Mouse (Mus musculus): ENCODE results near the gene Gm19426. TPM values are rescaled to one million over a fixed set of nuclear protein-coding genes. Genes with fewer than 3 reads are reported as not detected.
A peak's percentile ranks its signal among the peaks of the same experiment; 100 is the strongest.

The Gm19426 gene
- under 1 TPM; 0.54 to 0.95 TPM for total RNA-seq (2021)
- long read RNA-seq, experiment 1, result 0 reads
- long read RNA-seq, experiment 2, result 0 reads

- peak; percentile 60 for DNase-seq
Observed at GRCm38 (mm10) chr2:84743561-84743960, at the start of gene Gm19426. Gm19426 (minus strand) TSS chr2:84743655.

- DNase-seq, result no peak
Observed at GRCm38 (mm10) chr2:84793154-84793553, 49.7 kb upstream of the Gm19426 start.

- no peak for DNase-seq
Observed at GRCm38 (mm10) chr2:84792516-84792915, 49.1 kb upstream of the Gm19426 start.

- DNase-seq, result no peak
Observed at GRCm38 (mm10) chr2:84790418-84790817, 47.0 kb upstream of the Gm19426 start.

GRCm38 (mm10) chr2:84788316-84788715 lies 44.9 kb upstream of the Gm19426 start:
- DNase-seq, result no peak

DNA sequence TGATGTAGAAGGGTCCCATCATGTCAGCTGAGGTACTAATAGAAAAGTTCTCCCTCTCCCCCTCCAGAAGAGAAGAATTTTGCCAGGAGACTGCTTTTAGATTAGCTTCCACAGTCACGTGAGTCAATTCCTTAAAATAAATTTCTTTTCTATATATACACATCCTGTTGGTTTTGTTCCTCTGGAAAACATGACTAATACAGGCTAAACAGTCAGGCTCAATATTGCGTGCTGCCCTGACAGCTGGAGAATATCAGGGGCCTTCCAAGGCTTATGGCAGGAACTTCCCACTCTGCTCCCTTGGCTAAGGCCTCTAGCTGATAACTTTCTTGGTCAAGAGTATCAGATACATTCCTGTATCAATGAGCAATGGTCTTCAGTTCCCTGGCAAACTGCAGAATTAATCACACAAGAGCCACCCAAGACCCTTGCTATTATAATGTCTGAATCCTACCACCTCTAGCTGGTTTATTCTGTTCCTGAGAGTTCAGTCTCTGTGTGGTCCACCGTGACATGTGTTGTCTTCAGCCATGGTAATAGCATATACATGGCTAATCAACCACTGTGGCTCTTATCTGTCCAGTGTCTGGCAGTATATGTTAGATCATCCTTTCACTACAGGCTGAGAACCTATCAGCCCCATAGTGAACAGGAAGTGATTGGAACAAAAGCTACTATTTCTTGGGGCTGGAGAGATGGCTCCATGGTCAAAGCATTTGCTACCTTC lies 40.5 kb upstream of the Gm19426 start:
- DNase-seq, result no peak

GRCm38 (mm10) chr2:84783315-84783714 lies 39.9 kb upstream of the Gm19426 start:
- no peak for DNase-seq

DNA sequence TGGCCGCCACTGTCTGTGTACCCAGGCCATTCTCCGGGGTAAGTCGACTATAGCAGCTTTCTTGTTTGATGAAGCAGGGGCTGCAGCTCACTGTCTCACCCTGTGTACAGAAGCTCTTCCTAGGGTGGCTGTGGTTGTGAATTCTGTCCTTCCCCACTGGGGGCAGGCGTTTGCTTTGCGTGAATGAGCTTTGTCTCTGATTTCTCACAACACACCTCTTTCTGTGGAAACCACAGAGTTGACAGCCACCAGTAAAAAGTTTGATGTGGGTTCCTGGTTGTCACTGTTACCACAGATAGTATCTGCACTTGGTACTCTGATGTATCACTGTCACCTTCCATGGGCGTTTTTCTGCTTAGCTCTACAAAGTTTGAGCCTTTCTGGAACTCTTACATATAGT lies 35.8 kb upstream of the Gm19426 start:
- no peak for DNase-seq

- DNase-seq, result no peak
Observed at GRCm38 (mm10) chr2:84777706-84778105, 34.3 kb upstream of the Gm19426 start.

DNA sequence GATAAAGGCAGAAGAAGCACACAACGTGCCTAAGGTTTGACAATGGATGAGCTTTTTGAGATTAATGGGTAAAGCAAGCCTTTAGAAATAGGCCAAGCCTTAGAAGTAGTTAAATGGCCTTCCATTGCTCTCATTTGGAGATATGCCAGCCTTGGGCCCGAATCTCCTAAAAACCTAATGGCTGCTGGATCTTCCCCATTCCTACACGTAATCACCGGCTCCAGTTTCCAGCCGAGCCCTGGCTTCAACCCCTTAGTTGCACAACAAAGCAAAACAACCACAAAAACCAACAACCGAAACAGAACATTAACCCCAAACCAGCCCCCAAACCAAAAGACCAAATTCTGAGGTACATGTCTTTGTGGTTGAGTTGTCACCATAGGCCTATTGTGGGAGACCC lies 32.2 kb upstream of the Gm19426 start:
- DNase-seq, result peak; percentile 48

DNA sequence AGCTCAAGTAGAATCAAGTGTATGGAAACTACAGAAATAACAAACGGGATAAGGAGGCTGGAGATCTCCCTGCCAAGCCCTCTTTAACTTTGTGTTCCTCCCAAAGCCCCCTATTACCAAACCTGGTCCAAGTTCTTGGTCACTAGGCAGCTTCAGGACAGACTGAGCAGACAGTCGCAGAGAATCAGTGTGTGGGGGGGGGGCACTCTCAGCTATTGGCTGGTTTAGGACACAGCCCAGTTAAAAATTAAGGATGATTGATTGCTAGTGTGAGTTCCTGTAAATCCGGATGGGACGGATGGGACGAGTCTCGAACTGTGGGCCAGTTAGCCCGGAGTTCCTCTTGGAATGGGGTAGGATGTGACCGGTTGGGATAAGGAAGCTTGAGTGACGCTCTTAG lies 31.8 kb upstream of the Gm19426 start, which contains the start of gene Serping1:
Gene Serping1, minus strand, starts transcription at position 204 of the 400 bp plus-strand sequence.
- DNase-seq, result peak; percentile 17

DNA sequence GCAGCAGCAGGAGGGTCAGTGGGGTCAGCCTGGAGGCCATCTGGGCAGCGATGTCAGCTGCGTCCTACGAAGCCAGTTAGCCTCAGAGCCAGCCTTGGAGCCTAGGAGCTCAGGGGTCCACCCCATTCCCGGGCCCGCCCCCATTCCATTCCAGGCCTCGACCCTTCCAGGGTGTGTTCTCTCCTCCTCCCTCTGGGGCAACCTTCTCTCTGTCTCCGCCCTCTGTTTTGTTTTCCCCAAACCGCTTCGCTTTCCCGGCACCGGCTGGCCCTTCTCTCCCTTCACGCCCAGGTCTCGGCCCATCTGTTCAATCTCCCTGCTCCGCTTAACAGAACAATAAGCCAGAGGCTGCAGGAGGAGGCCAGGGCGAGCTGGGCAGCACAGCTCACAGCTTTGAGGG lies 31.3 kb upstream of the Gm19426 start:
- DNase-seq, result peak; percentile 87

GRCm38 (mm10) chr2:84773195-84773594 lies 29.7 kb upstream of the Gm19426 start:
- DNase-seq, result peak; percentile 19

DNA sequence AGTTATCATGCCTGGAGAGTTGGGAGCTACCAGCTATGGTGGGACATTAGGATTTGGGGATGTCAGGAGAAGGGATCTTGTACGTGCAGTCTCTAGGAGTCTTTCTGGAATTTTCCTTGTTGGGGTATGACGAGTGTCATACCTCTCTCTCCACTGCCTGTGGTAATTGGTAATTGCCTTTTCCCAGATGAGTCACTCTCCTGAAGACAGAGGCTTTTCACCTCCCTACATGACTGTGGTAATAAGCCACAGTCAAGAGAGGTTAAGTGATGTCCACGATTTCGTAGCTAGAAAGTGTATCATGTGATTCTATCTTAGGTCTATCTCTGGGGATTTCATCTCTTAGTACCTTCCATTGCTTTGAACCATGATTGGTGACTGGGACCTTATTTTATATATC lies 29.0 kb upstream of the Gm19426 start:
- no peak for DNase-seq

- DNase-seq, result peak; percentile 69
Observed at GRCm38 (mm10) chr2:84770501-84770900, 27.0 kb upstream of the Gm19426 start.

DNA sequence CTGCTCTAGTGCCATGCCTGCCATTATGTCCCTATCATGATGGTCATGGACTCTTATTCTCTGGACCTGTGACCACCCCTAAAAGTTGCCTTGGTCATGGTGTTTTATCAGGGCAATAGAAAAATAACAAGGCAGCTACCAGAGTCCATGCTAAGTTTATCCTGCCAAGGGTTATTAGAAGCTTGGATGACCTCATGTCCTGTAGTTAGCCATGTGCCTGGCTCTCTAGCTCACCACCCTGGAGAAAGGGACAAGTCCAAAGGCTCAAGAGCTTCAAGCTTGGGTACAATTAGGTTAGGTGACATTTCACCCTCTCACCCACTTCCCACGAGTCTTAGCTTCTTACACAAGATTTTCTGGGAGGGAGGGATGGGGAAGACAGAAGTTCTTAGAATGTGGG lies 19.4 kb upstream of the Gm19426 start:
- no peak for DNase-seq

DNA sequence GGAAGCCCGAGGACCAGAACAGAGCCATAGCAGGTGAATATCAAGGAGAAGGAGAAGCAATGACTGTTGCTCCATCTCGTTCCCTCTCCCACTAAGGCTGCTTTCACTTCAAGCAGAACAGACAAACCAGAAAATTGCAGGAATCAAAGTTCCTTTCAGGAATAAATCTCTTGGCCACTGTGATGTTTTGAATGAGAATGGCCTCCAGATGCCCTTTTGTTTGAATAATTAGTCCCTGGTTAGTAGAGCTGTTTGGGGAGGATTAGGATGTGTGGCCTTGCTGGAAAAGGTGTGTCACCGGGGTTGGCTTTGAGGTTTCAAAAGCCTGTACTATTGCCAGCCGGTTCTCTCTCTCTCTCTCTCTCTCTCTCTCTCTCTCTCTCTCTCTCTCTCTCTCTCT lies 18.8 kb upstream of the Gm19426 start:
- no peak for DNase-seq

GRCm38 (mm10) chr2:84761840-84762239 lies 18.4 kb upstream of the Gm19426 start:
- DNase-seq, result no peak

DNA sequence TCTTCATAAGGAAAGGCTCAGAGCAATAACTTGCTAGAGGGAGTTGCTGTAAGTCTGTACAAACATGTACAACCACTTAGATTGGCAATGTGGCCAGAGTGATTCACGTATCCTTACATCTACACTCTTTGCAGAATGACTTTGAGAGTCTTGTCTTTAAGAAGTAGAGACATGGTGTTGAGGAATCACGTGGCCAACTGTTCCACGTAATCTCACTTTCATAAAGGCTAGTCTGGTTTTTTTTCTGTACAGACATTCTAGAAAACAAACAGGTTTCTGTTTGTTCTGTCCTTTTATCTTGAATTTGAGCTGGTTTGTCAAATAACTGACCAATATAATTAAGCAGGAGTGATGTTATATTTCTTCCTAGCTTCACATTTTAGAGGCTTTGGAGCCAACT lies 17.9 kb upstream of the Gm19426 start:
- no peak for DNase-seq

GRCm38 (mm10) chr2:84760777-84761176 lies 17.3 kb upstream of the Gm19426 start:
- DNase-seq, result no peak

- DNase-seq, result no peak
Observed at GRCm38 (mm10) chr2:84758542-84759127, 15.2 kb upstream of the Gm19426 start.

- DNase-seq, result no peak
Observed at GRCm38 (mm10) chr2:84757026-84757682, 13.7 kb upstream of the Gm19426 start.

DNA sequence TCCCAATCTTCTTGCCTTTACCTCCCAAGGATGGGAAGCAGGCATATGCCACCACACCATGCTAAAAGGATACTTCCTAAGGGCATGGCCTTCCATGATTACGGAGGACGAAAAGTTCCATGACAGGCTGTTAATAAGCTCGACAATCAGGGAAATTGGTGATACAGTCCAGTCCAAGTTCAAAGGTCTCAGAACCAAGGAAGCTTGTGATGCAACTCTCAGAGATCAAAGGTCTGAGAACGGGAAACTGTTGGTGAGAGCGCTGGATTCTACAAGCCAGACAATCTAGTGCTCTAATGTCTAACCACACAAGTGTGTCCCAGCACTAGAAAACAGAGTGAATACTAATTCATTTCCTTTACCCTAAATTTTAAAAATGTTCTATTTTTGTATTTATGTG lies 12.8 kb upstream of the Gm19426 start:
- no peak for DNase-seq
